Mouse (Mus musculus) cerebellum, adult 2 months (tissue): ENCODE measurements at regions not wholly inside any gene's neighbourhood (a gene's known extent, or its start where the extent isn't known, plus 50 kb on each side); places are given as distances from the start of the nearest gene placed in this dataset.

Experiments
- CTCF ChIP-seq: fragments of 200-500 bp; IDR thresholded peaks from 2 replicates; pipeline ENCODE4 v1.5.1; 2011; ENCODE audit warnings: low read depth, mild to moderate bottlenecking, control low read depth, low read length, moderate library complexity, borderline replicate concordance; ENCODE audit not compliant: insufficient read depth
- POLR2A ChIP-seq: fragments of 200-500 bp; IDR thresholded peaks from 2 replicates; pipeline ENCODE4 v1.6.1; 2011; ENCODE audit warnings: low read length, control low read depth, borderline replicate concordance; ENCODE audit not compliant: insufficient read depth

- TF ChIP-seq POLR2A (no peak), CTCF (no peak)
These were observed 185.4 kb upstream of the Kazn start for GRCm38 (mm10) chr4:142424596-142424995.
